Comparison of ENCODE assay signal across 9 mouse cellular contexts in the genomic region with DNA sequence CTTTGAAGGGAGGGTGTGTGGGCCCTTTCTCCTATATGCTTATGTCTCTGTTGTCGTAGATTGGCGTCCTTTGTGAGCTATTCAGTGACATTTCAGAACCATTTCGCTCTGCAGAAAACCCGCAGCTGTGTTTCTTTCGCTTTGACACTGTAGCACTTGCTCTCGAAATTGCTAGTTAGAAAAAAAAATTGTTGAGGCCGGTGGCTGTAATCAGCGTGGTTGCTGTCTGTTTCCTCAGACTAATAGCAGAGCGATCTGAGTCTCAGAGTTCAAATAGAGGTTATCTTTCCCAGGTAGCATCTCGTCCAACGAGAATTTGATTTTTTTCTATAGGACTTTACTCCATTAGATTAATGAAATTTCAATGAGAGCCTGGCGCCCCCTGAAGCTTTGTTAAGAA.
DNase-seq lines count a peak whose midpoint lies in the region; ATAC-seq and TF ChIP-seq lines count a peak whose summit lies in the region.
"Had no signal": no experiment of that assay in that cellular context is flagged by ENCODE, and none has a peak within 500 bp of the region (broad histone marks: within the 10 kb centered on the region; RNA-seq: fewer than 3 reads in every experiment).

No protein-coding gene starts in this region.

- no peak overlapping the region for H3K9ac ChIP-seq in liver, adult 2 months (ENCODE audit: low read depth, low read length)
- no peak overlapping the region for H3K9ac ChIP-seq in hindbrain, embryonic 12.5 days
- no peak overlapping the region for H3K9ac ChIP-seq in liver, embryonic 14.5 days (replicated peaks)
- H3K9ac ChIP-seq in stomach, embryonic 16.5 days (ENCODE audit: low read length) = no peak overlapping the region
- H3K9ac ChIP-seq: limb, embryonic 12.5 days had no signal

- no peaks in the 10 kb centered on the region for H3K36me3 ChIP-seq in liver, adult 2 months (ENCODE audit: control insufficient read depth, insufficient read depth, low read length)
- H3K36me3 ChIP-seq in hindbrain, embryonic 12.5 days = no peaks in the 10 kb centered on the region
- H3K36me3 ChIP-seq in liver, embryonic 14.5 days (replicated peaks; ENCODE audit: control insufficient read depth, insufficient read depth, low read depth) = no peaks in the 10 kb centered on the region
- H3K36me3 ChIP-seq in stomach, embryonic 16.5 days (ENCODE audit: control insufficient read depth, insufficient read depth, low read length) = no peaks in the 10 kb centered on the region
- H3K36me3 ChIP-seq: limb, embryonic 12.5 days had no signal

- WGBS in liver, adult 2 months = 24% methylated on average over 12 of the region's 12 CpGs
- whole genome bisulfite sequencing in hindbrain, embryonic 12.5 days = 43% methylated on average over 12 of the region's 12 CpGs
- 42% methylated on average over 12 of the region's 12 CpGs for WGBS in liver, embryonic 14.5 days (ENCODE audit: insufficient replicate concordance)
- 14% methylated on average over 12 of the region's 12 CpGs for WGBS in stomach, embryonic 16.5 days

- H3K79me2 ChIP-seq in liver, adult 2 months (ENCODE audit: control insufficient read depth, insufficient read depth, low read length) = no peaks in the 10 kb centered on the region

- H3K4me3 ChIP-seq in liver, adult 2 months (ENCODE audit: insufficient read depth, low read depth, low read length) = peak overlapping the region; percentile 7; the same call in 1 of the 2 replicates
- H3K4me3 ChIP-seq in hindbrain, embryonic 12.5 days = peak overlapping the region; percentile 0; the same call in 1 of the 2 replicates
- H3K4me3 ChIP-seq in liver, embryonic 14.5 days (ENCODE audit: insufficient read depth in 1 of 2, low read depth in 2 of 2, low read length in 2 of 2) = no peak overlapping the region
- H3K4me3 ChIP-seq in stomach, embryonic 16.5 days (replicated peaks; ENCODE audit: low read length) = 0 out of 2 replicates have a peak overlapping the region, but pooled peaks have one; percentile 7
- H3K4me3 ChIP-seq: limb, embryonic 12.5 days; myocyte had no signal

- H3K27ac ChIP-seq in liver, adult 2 months (replicated peaks; ENCODE audit: insufficient read depth, low read depth, low read length) = no peak overlapping the region
- peak overlapping the region; percentile 69 for H3K27ac ChIP-seq in hindbrain, embryonic 12.5 days
- H3K27ac ChIP-seq in liver, embryonic 14.5 days = no peak overlapping the region
- H3K27ac ChIP-seq in stomach, embryonic 16.5 days (ENCODE audit: low read length) = no peak overlapping the region
- H3K27ac ChIP-seq: limb, embryonic 12.5 days had no signal

- H3K27me3 ChIP-seq in liver, adult 2 months (ENCODE audit: control insufficient read depth, insufficient read depth, low read length) = no peaks in the 10 kb centered on the region
- H3K27me3 ChIP-seq in hindbrain, embryonic 12.5 days = no peaks in the 10 kb centered on the region
- no peaks in the 10 kb centered on the region for H3K27me3 ChIP-seq in liver, embryonic 14.5 days (ENCODE audit: control insufficient read depth, insufficient read depth, low read length)
- no peaks in the 10 kb centered on the region for H3K27me3 ChIP-seq in stomach, embryonic 16.5 days (ENCODE audit: control insufficient read depth, insufficient read depth, low read length)

- H3K4me1 ChIP-seq in liver, adult 2 months (ENCODE audit: control insufficient read depth, insufficient read depth, low read length) = peaks cover 3% of the 10 kb centered on the region
- H3K4me1 ChIP-seq in hindbrain, embryonic 12.5 days = peaks cover 6% of the 10 kb centered on the region
- no peaks in the 10 kb centered on the region for H3K4me1 ChIP-seq in liver, embryonic 14.5 days (replicated peaks; ENCODE audit: control insufficient read depth in 2 of 2, insufficient read depth in 2 of 2, low read length in 1 of 2)
- peaks cover 12% of the 10 kb centered on the region; the same call in 1 of the 2 replicates for H3K4me1 ChIP-seq in stomach, embryonic 16.5 days (ENCODE audit: control insufficient read depth, insufficient read depth, low read length)
- H3K4me1 ChIP-seq: limb, embryonic 12.5 days had no signal

- no peaks in the 10 kb centered on the region for H3K9me3 ChIP-seq in hindbrain, embryonic 12.5 days (replicated peaks)
- no peaks in the 10 kb centered on the region for H3K9me3 ChIP-seq in liver, embryonic 14.5 days (ENCODE audit: control insufficient read depth, low read length)
- H3K9me3 ChIP-seq in stomach, embryonic 16.5 days (replicated peaks; ENCODE audit: control insufficient read depth, low read length) = no peaks in the 10 kb centered on the region
- H3K9me3 ChIP-seq: limb, embryonic 12.5 days had no signal

- intact Hi-C loops in left cerebral cortex, postnatal 36 days (cut with DNase I) = no loop called here

- no peak for DNase-seq in liver, adult 2 months (ENCODE audit: extremely low read depth, low read depth, low spot score)
- no peak for DNase-seq in liver
- no peak for DNase-seq in liver, embryonic 14.5 days (ENCODE audit: low read depth in 3 of 3, low spot score in 3 of 3)
- DNase-seq in thymus, postnatal 36 days = no peak
- DNase-seq in left cerebral cortex, postnatal 36 days (ENCODE audit: low spot score in 2 of 2) = no peak

- TF ChIP-seq POLR2A in liver, adult 2 months (IDR thresholded peaks at IDR 0.05; ENCODE audit: extremely low read depth, insufficient read depth, low read length) = no peak

- ATAC-seq in hindbrain, embryonic 12.5 days (ENCODE audit: low FRiP score) = no peak
- no peak for ATAC-seq in liver, embryonic 14.5 days (ENCODE audit: insufficient read depth)
- ATAC-seq in stomach, embryonic 16.5 days (ENCODE audit: insufficient read depth, low FRiP score) = no peak

- TF ChIP-seq CTCF in liver, adult 2 months (IDR thresholded peaks at IDR 0.05; ENCODE audit: low read depth, low read length) = no peak
- no peak for TF ChIP-seq CTCF in liver, embryonic 14.5 days (IDR thresholded peaks at IDR 0.05; ENCODE audit: low read depth)

- TF ChIP-seq EP300 in liver, embryonic 14.5 days (IDR thresholded peaks at IDR 0.05; ENCODE audit: low read depth) = no peak

- peak overlapping the region; percentile 34 for H3K4me2 ChIP-seq in hindbrain, embryonic 12.5 days (replicated peaks)
- peak overlapping the region; percentile 26 for H3K4me2 ChIP-seq in liver, embryonic 14.5 days (ENCODE audit: low read depth)
- H3K4me2 ChIP-seq in stomach, embryonic 16.5 days (ENCODE audit: low read depth, low read length) = peak overlapping the region; percentile 42
- H3K4me2 ChIP-seq: limb, embryonic 12.5 days had no signal

Comparison
In these comparisons a context has a peak if more than half of its experiments do, and no peak if none do; other contexts are left out.
1. H3K4me3 ChIP-seq: peak in liver, adult 2 months (single experiment), hindbrain, embryonic 12.5 days (single experiment) and stomach, embryonic 16.5 days (single experiment); none in liver, embryonic 14.5 days (0 of 2).
2. Peak in every context shown above with its lines, with median percentiles within 50 percentile points of each other: H3K4me2 ChIP-seq.